Mouse (Mus musculus): ENCODE results near the gene Gp1ba.

The Gp1ba gene

DNA sequence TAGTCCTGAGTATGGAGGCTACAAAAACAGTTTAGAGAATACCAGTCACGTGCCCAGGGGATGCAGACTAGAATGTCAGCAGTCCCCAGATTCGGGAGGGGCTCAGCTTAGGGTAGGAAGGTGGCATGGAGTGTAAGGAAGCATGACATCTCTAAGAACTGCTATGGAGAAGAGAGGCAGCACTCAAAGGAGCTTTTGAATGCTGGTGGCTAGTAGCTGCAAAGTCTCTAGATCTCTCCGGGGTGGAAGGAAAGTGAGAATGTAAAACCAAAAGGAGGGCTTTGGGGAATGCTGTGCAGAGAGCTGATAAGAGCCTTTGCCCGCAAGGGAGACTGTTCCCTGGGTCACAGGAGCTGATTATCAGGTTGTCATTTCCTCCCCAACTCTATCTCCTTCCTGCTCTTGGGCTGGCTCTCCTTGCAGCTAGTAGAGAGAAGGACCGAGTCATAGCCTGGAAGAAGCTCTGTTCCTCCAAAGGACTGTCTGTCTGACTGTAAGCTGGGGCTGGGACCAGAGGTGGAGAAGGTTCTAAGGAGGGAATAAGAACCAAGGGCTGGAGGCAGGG is at the start of gene Gp1ba:
Gene Gp1ba, plus strand, starts transcription at position 409 of the 565 bp plus-strand sequence.
- no peak for DNase-seq (ENCODE audit: low spot score)

DNA sequence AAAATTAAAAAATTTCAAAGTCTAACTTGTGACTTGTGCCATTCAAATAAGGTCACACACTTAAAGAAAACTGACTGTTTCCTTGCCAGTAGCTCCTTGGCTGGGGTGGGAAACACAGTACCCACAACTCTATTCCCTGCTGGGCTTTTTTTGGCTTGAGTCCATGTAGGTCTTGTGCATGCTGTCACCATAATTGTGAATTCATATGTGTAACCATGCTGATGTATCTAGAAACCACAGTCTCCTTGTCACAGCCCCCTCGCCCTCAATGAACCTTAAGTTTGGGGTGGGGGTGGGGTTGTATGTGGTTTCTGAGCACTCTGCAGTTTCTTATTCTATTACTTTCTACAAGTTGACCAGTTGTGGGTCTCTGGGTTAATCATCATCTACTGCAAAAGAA is 47.2 kb upstream of the Gp1ba start:
- DNase-seq (ENCODE audit: low spot score), result no peak

DNA sequence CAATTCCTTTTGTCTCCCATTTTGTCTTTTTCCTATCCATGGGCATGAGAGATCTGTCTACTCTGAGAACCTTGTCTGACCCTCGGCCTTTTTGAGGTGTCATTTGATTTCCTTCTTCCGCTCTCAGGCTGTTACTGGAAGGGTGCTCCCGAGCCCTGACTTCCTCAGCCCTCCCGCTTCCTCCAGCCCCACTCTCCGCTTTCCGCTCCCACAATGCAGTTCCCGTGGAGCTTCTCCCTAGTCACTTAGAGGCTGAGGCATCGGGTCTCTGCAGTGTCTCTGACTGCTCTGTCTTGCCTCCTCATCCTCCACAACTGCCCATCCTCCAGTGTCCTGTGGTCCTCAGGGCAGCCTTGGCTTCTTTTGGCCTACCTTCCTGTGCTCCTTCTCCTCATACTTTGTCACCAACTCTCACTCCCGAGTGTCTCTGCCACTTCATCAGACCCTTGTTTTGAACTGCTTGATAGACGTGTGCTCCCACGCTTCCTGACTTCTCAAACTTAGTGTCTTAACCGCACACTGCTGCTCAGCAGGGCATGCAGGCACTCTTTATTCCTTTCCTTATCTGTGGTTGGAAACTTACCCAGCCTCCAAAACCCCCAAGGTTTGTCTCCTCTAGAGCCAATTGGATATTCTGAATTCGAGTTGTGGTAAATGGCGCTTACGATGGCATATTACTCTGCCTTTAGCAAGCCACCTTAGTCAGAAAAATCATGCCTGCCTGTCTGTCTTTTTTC is 44.5 kb upstream of the Gp1ba start:
- DNase-seq (ENCODE audit: low spot score), result no peak

DNA sequence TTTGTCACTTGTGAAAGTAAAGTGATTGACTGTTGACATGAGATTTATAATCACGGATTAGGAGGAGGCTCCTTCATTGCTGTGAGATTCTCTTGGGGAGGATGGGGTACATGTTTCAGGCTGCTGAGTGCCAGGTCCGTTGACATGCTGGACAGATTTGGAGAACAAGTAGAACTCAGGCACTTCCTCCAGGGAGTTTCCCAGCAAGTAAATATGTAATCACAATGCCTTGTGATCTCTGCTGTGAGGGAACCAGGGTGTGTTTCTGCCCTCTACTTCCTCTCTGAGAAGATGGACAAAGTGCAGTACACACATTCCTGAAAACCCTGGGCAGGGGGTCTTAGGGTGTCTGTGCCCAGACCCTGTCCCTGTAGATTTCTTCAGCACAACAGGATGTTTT is 43.3 kb upstream of the Gp1ba start:
- no peak for DNase-seq (ENCODE audit: low spot score)

DNA sequence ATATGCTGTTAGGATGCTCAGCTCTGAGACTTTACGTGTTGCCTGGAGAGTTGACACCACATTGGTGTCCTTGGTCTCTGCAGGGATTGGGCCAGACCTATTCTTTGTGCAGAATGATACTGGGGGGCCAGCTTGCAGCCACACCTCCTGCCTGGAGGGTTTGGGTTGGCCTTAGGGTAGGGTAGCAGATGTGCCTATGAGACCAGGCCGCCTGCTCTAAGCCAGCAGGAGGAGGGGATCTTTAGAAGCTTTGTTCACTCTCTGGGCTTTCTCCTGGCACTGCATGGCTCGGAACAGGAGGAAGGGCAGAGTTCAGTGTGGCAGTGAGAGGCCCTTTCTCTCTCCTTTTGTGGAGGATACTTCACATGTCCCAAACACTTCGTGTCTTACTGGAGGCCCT is 42.8 kb upstream of the Gp1ba start:
- DNase-seq (ENCODE audit: low spot score), result no peak

DNA sequence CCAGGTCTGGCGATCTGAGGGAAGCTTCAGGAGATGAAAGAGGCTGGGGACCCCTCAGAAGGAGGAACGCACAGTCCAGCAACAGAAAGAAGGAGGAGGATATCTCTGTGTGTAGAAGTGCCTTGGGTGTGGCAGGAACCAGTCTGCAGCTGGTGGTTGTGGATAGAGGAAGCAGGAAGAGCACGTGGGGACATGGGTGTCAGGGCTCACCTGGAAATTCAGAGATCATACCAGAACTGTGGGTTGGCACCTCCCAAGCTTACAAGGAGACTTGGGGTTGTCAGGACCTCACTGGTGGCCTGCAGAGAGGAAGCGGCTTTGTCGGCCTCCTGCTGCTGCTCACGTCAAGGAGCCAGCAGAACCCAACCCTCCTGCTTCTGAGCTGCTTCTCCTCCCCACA is 41.6 kb upstream of the Gp1ba start:
- no peak for DNase-seq (ENCODE audit: low spot score)

DNA sequence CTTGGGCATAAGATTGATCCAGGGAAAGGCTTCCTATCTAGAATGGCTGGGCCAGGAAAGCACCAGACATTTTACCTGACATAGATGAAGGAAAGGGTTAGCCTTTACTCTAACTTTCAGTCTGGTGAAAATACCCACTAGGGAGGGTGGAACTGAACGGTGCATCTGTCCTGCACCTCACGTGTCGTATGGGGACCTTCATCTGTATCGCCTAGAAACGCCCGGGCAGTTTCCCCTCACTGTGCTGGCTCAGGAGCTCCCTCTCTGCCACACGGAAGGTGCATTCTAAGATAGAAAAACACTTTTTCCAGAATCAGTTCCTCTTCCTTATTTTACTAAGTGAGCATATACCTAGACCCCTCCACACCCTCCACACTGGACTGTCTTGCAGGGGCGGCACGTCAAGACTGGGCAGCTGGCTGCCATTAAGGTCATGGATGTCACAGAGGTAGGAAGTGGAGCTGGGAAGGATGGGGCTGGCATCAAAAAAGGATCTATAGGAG is 40.4 kb upstream of the Gp1ba start:
- DNase-seq (ENCODE audit: low spot score), result no peak

DNA sequence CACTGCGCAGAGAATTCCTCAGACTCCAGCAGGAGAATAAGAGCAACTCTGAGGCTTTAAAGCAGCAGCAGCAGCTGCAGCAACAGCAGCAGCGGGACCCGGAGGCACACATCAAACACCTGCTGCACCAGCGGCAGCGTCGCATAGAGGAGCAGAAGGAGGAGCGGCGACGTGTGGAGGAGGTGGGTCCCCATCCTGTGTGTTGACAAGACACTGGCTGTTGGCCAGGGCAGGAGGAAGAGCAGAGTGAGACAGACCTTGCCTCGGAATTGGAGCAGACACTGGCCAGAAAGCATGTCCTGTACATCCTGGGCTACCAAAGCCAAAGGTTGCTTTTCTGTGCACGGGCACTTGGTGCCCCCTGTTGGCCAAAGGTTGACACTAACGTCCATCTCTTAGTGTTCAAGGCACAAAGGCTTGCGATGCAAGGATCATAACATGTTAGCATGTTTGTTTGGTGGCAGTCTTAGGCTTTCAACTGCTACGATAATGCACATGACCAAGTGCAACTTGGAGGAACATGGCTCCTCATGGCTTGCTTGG is 33.8 kb upstream of the Gp1ba start:
- DNase-seq (ENCODE audit: low spot score), result peak; percentile 74

DNA sequence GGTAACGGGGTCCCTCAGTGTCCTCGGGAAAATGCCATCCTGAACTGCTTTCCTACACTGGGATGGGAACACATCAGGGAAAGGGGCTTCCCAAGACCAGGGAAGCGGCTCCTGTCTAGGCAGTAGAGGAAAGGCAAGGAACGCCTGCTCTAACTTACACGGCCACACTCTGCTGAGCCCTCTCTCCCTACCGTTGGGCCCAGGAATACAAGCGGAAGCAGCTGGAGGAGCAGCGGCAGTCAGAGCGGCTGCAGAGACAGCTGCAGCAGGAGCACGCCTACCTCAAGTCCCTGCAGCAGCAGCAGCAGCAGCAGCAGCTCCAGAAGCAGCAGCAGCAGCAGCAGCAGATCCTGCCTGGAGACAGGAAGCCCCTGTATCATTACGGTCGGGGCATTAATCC is 32.2 kb upstream of the Gp1ba start:
- DNase-seq (ENCODE audit: low spot score), result no peak

DNA sequence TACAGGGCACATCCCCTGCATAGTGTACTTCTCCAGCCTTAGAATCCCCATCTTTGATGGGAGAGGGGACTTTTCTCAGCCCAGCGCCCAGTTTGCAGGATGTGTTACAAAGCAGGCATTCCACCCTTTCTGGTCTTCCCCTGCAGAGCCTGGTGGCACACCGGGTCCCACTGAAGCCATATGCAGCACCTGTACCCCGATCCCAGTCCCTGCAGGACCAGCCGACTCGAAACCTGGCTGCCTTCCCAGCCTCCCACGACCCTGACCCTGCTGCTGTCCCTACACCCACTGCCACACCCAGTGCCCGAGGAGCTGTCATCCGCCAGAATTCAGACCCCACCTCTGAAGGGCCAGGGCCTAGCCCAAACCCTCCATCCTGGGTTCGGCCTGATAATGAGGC is 31.3 kb upstream of the Gp1ba start:
- DNase-seq (ENCODE audit: low spot score), result no peak

DNA sequence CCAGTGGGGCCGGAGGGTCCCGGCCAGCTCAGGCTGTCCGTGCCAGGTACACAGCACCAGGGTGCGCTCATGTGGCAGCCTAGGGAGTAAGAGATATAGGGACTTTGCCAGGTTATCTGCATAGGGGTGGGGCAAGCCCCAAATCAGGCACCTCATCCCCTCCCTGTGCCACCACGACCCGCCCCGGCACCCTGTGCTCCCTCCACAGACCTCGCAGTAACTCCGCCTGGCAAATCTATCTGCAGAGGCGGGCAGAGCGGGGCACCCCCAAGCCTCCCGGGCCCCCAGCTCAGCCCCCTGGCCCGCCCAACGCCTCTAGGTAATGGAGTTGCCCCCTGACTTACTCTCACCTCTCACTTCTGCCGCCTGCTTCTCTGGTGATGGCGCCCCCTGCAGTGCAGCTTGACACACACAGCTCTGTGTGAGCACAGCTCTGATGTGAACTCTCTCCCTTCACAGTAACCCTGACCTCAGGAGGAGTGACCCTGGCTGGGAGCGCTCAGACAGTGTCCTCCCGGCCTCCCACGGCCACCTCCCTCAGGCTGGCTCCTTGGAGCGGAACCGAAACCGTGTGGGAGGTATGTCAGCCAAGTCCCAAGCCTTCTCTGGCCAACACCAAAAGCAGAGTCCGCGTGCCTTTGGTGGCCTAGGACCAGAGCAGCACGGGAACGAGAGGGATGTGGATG is 30.4 kb upstream of the Gp1ba start:
- DNase-seq (ENCODE audit: low spot score), result peak; percentile 32

DNA sequence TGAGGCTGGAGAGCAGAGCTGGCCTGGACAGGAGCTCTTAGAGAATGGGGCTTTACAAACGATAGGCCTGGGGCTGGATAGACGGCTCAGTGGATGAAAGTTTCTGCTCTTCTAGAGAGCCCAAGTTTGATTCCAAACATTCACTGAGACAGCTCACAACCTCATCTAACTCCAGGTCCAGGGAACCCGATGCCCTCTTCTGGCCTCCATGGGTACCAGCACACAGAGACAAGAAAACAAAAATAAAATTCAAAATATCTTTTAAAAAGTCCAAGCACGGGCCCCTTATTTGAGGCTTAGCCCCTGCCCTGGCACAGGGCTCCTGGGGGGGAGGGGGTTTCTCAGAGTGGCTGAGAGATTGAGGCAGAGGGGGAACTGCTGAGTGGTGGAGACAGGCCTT is 28.2 kb upstream of the Gp1ba start:
- no peak for DNase-seq (ENCODE audit: low spot score)

DNA sequence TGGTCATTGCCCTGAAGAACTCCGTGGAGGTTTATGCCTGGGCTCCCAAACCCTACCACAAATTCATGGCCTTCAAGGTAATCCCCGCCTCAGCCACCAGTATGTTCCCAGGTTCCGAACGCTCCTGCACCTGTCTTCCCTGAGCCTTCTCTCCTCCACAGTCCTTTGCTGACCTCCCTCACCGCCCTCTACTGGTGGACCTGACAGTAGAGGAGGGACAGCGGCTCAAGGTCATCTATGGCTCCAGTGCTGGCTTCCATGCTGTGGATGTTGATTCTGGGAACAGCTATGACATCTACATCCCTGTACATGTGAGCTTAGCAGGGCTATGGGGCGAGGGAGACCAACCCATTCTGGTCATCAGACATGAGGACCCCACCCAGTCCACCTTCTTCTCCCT is 26.4 kb upstream of the Gp1ba start:
- no peak for DNase-seq (ENCODE audit: low spot score)

DNA sequence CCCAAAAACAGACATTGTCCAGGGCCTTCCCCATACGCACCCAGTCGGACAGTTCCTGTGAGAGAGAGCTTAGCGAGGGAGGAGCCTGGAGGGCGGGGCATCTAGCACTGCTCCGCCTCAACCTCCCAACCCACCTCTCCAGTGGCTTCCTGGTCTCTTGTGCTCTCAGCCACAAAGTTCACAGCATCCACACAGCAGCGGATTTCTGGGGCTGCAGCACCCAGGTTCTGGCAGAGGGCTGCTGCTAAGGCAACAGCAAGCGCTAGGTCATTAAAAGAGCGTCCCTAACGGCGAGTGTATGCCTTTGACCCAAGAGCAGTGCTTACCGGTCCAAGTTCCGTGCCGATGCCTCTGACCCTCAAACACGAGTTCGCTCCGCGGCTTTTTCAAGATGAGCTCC is 23.8 kb upstream of the Gp1ba start:
- DNase-seq (ENCODE audit: low spot score), result peak; percentile 67

DNA sequence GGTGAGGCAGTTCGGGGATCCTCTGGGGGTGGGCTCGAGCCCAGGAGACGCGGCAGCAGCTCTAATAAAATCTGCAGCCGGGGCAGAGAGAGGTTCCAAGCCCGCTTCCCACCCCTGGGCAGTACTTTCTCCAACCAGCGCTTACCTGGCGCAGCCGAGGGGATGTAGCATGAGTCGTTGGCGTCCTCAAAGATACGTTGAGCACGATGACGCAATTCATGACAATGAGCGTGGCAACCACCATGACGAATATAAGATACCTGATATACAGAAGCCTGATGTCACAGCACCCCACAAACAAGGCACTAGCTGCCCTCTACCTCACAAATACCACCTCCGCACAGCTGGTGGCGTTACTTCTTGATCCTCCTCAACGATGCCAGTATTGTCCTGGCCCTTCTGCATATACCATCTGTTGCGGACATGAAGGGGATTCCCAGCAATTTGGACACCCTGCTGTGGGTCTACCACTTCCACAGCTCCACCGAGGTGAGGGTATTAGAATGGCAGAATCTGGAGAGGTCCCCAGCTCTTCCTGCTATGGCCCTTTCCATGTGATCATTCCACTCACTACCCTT is 23.3 kb upstream of the Gp1ba start, which contains the start of gene 4930544D05Rik:
Gene 4930544D05Rik, plus strand, starts transcription at position 333 of the 578 bp plus-strand sequence.
- DNase-seq (ENCODE audit: low spot score), result no peak

DNA sequence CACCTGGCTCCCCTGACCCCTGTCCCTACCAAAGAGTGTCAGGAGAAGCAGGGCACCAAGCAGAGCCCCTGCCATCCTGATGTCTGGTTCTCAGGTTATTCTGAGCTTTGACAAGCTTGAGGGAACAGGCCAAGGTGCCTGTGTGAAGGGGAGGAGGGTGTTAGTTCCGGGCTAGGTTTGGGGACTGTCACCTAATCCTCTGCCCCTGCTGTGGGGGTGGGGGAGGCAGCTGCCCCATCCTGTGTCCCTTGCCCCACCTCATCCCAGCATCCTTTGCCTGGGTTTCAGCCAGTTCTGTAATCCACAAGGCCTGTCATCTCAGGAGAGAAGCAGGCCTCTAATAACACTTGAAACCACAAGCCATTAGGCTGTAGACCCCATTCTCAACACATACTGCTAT is 19.8 kb upstream of the Gp1ba start, which contains the start of gene Chrne:
Gene Chrne, minus strand, starts transcription at position 116 of the 400 bp plus-strand sequence.
- DNase-seq (ENCODE audit: low spot score), result no peak

DNA sequence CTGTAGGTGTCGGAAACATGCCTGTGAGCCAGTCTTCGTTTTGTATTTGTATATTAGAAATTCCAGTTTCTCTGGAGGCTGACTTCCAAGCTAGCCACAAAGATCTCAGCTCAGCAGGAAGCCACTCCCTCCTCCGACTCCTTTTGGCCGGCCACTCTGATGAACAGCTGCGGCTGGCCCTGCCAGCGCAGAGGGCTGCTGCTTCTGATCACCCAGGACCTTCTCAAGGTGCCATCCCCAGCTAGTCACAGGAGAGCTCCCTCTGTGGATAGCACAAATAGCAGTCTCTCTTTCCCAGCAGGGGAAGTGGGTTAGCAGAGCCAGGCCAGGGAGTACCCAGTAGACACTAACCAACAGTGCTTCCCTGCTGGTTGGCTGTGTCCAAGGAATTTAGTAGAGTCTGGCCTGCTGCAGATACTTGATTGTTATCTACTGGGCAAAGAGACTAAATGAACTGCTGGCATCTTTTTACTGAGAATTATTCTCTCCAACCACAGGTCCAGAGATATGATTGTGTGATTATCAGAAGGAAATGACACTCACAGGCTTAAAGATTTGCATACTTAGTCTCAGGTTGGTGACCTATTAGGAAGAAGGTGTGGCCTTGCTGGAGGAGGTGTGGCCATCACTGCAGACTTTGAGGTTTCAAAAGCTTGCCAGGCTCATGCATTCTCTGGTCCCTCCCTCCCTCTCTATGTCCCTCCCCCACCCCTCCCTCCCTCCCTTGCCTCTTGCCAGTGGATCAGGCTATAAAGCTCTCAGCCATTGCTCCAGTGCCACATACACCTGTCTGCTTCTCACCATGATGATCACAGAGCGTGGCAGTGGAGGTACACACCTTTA is 16.7 kb upstream of the Gp1ba start:
- no peak for DNase-seq (ENCODE audit: low spot score)

DNA sequence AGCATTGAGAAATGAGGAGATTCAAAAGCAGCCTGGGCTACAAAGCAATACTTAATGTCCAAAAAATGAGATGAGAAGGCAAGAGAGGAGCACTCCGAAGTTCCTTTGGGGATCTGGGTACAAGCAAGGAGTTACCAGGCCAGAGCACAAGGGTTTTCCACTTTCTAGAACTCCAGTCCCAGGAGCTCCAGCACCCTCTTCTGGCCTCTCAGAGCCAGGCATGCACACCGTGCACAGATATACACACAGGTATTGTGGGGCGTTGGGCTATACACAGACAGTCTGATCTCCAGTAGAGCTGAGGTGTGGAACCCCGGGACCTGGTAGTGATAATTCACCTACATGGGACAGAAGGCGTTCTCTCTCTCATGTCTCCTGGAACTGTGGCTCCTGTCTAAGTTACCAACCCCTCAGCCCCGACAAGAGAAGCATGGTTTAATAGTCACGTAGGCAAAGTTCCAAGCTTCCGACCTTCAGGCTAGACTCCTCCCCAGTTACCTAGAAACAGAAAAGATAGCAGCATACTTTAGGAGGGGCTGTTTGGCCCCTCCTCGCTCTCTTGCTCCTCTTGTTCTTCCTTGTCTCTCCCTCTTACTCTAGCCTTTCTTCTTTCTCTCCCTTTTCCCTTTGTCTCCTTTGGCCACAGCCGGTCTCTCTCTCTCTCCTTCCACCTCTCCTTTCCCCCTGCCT is 15.7 kb upstream of the Gp1ba start:
- no peak for DNase-seq (ENCODE audit: low spot score)

DNA sequence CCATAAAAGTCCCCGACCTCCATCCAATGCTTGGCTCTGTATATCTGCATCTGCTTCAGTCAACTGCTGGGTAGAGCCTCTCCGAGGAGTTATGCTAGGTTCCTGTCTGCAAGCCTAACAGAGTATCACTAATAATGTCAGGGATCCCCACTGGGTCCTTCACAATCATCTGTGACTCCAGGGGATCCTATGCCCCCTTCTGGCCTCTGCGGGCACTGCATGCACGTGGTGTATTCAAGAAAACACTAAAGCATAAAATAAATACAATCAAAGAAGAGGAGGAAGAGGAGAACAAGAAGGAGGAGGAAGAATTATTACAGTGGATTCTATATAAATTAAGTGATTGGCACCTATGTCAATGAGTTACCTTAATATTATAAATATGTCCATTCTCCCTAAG is 13.4 kb upstream of the Gp1ba start:
- DNase-seq (ENCODE audit: low spot score), result no peak

DNA sequence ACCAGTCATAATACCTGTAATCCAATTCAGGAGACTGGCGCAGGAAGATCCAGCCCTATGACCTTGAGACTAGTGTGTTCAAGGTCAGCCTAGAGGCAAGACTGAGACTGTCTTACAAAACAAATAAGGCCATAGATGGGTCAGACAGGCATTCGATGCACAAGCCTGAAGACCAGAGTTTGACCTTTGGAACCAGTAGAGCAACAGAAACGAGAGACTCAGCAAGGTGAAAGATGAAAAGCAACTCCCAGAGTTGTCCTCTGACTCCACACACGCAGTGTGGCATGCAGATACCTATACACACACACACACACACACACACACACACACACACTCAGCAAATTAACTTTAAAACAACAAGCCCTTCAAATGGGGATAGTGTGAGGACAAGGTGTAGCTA is 12.0 kb upstream of the Gp1ba start:
- DNase-seq (ENCODE audit: low spot score), result no peak

DNA sequence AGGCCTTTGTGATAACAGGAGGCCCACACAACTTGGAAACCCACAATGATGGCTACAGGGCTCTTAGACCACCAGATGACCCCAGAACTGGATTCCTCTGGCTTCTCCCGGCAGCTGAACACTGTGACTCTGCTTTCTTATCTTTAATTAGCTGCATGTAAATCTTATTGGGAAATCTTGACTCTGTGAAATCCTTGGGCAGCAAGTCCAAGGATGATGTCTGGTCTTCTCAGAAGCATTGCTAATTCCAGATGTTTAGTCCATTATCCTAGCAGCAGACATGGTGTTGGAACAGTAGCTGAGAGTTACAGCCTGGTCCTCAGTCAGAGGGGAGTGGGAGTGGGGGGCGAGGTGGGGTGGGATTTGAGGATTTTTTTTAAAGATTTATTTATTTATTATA is 10.5 kb upstream of the Gp1ba start:
- DNase-seq (ENCODE audit: low spot score), result no peak

Data from ovary, postnatal 36 days (tissue).